Mouse (Mus musculus) sigmoid colon, adult 10 weeks (tissue): ENCODE measurements around the gene 7530416G11Rik. TPM values are rescaled to one million over a fixed set of nuclear protein-coding genes. Genes with fewer than 3 reads are reported as not detected.

Experiments used
- polyA plus RNA-seq: library from polyadenylated mRNA; stranded (reverse); fragments of 350-450 nt; fragmentation: Illumina TruSeq; extraction: RNeasy Lipid Tissue Mini Kit (QIAGEN cat#74804); gene quantifications from one replicate; pipeline ENCODE4 v1.2.3, GENCODE M21; 2014; ENCODE audit warnings: low read depth, low replicate concordance

Gene 7530416G11Rik
- not detected for polyA plus RNA-seq

DNA sequence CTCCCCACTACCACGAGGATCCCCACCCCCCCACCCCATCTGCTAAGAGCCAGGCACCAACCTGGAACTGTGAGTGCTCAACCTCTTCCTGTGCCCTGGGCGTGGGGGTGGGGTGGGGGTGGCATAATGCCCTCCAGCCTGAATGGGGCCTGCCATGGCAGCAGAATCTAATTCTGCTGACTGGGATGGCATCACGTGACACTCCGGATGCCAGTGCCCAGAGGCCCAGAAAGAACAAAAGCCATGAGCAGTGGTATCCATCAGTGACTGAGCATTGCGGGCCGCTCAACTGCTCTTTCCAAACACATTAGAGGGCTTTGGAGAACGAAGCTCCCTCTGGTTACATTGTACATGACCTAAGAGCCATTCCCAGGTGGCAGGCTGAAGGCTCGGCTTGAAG lies at the start of gene 7530416G11Rik:
Gene 7530416G11Rik, minus strand, starts transcription at position 101 of the 400 bp plus-strand sequence.

Other genes with a start within 250 kb of the 7530416G11Rik start
- 48.6 TPM for gene Atxn10, start 167.0 kb downstream of the 7530416G11Rik start, polyA plus RNA-seq
- not detected for gene Wnt7b, start 79.2 kb upstream of the 7530416G11Rik start, polyA plus RNA-seq
- gene Ppara, start 231.8 kb upstream of the 7530416G11Rik start, polyA plus RNA-seq = 3.3 TPM